Mouse (Mus musculus): ENCODE data around the gene Zbtb18. TPM values are rescaled to one million over a fixed set of nuclear protein-coding genes. Genes with fewer than 3 reads are reported as not detected.

Gene Zbtb18
- 37.5 and 44.6 TPM in 2 replicates for polyA plus RNA-seq (2012)

DNA sequence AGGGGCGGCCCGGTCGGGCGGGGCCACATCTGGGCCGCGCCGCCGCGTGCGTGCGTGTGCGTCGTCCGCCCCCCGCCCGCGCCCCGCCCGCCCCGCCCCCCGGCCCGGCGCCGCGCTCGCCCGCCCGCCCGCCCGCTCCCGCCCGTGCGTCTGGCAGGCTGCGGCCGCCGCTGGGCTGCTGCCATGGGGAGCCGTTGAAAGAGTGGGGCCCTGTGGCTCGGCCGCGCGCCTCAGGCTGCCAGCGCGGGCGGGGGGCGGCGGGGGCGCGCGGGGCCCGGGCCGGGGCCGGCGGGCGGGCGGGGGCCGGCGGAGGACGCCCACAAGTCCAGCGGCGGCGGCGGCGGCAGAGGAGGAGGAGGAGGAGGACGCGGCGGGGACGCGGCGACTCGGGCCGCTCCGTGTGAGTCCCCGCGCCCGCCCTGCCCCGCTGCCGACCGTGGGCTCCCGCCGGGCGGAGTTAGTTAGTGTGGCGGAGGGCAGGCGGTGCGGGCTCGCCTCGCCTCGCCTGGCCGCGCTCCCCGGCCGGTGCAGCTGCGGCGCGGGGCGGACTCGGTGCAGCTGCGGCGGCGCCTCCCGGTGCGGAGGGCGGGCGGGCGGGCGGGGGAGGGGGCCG lies at the start of gene Zbtb18:
Zbtb18 (plus strand) TSS at position 156 of the 613 bp plus-strand sequence.

Other genes with a start within 250 kb of the Zbtb18 start
- 0.79 and 1.3 TPM in 2 replicates for gene Akt3, start 184.1 kb upstream of the Zbtb18 start, polyA plus RNA-seq (2012)

Measured in megakaryocyte-erythroid progenitor cell, adult 5 weeks (primary cell).